Mouse (Mus musculus) hindbrain, embryonic 12.5 days (tissue): ENCODE measurements around the gene Hebp1. TPM values are rescaled to one million over a fixed set of nuclear protein-coding genes. Genes with fewer than 3 reads are reported as not detected.

ENCODE experiments used
- ATAC-seq: fragments of 200-750 bp; cut with Nextera tagmentation; 2 replicates; pipeline ENCODE4 v1.8.0; 2017; ENCODE audit warnings: moderate TSS enrichment; ENCODE audit not compliant: low FRiP score
- H3K27ac ChIP-seq: fragments of 300-500 bp; sonication (generic); 2 replicates; pipeline ENCODE4 v1.5.1; 2016; ENCODE audit warnings: mild to moderate bottlenecking
- H3K27me3 ChIP-seq: fragments of 300-500 bp; sonication (generic); 2 replicates; pipeline ENCODE4 v1.6.1; 2016; ENCODE audit warnings: mild to moderate bottlenecking
- H3K36me3 ChIP-seq: fragments of 300-500 bp; sonication (generic); 2 replicates; pipeline ENCODE4 v1.6.1; 2016; ENCODE audit warnings: mild to moderate bottlenecking
- H3K4me1 ChIP-seq: fragments of 300-500 bp; sonication (generic); 2 replicates; pipeline ENCODE4 v1.6.1; 2016
- H3K4me2 ChIP-seq: fragments of 300-500 bp; sonication (generic); replicated peaks from 2 replicates; pipeline ENCODE4 v1.6.1; 2016; ENCODE audit warnings: mild to moderate bottlenecking
- H3K4me3 ChIP-seq: fragments of 300-500 bp; sonication (generic); 2 replicates; pipeline ENCODE4 v1.5.1; 2016; ENCODE audit warnings: mild to moderate bottlenecking
- H3K9ac ChIP-seq: fragments of 300-500 bp; sonication (generic); 2 replicates; pipeline ENCODE4 v1.6.1; 2016; ENCODE audit warnings: mild to moderate bottlenecking, moderate library complexity
- H3K9me3 ChIP-seq: fragments of 300-500 bp; sonication (generic); replicated peaks from 2 replicates; pipeline ENCODE4 v1.6.1; 2016; ENCODE audit warnings: mild to moderate bottlenecking
- WGBS: fragments of 180-500 bp; shearing (Covaris S2); methylation state at CpG from one replicate; pipeline ENCODE4 v1.1.7; 2016; 5-methylcytosine and 5-hydroxymethylcytosine counted together
- polyA plus RNA-seq: library from polyadenylated mRNA; unstranded; fragments of >200 nt; fragmentation: Nextera tagmentation; extraction: Ambion mirVana; gene quantifications from 2 replicates; pipeline ENCODE4 v1.2.1, GENCODE M21; 2016

Gene Hebp1
- polyA plus RNA-seq, 1 experiment from 2014 or later, result 6.2 TPM

DNA sequence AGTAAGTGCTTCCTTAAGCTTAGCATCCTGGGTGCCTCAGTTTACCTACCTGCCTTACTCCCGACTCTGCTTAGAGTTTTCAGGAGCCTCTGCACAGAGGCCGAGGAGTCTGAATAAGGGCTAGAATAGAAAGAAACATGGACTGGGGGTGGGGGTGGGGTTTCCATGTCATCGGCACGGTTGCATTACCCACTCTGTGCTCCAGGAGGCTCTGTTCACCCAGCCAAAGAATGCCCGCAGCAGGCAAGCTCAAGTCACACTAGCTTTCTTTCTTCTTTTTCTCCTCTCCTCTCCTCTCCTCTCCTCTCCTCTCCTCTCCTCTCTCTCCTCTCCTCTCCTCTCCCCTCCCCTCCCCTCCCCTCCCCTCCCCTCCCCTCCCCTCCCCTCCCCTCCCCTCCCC, 47.5 kb downstream of the Hebp1 start:
- Histone ChIP-seq H3K27me3 (no peaks in the 10 kb centered on the region), H3K27ac (no peak overlapping the region), H3K4me2 (no peak overlapping the region), H3K9ac (no peak overlapping the region), H3K9me3 (no peaks in the 10 kb centered on the region), H3K4me1 (no peaks in the 10 kb centered on the region), H3K4me3 (no peak overlapping the region), H3K36me3 (no peaks in the 10 kb centered on the region)
- ATAC-seq, result no peak
- WGBS, result 43% methylated on average over 5 of the region's 5 CpGs

DNA sequence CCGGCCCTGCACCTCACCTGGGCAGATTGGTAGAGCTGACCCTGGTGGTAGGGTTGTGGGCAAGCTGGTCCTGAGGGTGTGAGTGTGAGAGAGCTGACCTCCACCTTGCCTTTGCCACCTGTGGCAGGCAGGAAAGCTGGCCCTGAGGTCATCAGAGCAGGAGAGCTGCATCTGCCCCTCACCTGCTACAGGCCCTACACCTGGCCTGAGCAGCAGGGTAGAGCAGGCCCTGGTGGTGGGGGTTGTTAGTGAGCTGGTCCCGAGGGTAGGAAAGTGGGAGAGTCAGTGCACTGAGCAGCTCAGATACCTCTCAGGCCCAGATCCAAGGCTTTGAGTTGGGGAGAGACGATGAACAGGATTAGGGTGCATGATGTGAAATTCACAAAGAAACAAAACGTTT, 48.1 kb downstream of the Hebp1 start:
- Histone ChIP-seq H3K27me3 (no peaks in the 10 kb centered on the region), H3K4me2 (no peak overlapping the region), H3K27ac (no peak overlapping the region), H3K36me3 (no peaks in the 10 kb centered on the region), H3K9ac (no peak overlapping the region), H3K4me1 (no peaks in the 10 kb centered on the region), H3K9me3 (no peaks in the 10 kb centered on the region), H3K4me3 (no peak overlapping the region)
- 0 out of 2 replicates have a peak, but pooled peaks have one; percentile 4 for ATAC-seq
- 76% methylated on average over 4 of the region's 4 CpGs for WGBS

DNA sequence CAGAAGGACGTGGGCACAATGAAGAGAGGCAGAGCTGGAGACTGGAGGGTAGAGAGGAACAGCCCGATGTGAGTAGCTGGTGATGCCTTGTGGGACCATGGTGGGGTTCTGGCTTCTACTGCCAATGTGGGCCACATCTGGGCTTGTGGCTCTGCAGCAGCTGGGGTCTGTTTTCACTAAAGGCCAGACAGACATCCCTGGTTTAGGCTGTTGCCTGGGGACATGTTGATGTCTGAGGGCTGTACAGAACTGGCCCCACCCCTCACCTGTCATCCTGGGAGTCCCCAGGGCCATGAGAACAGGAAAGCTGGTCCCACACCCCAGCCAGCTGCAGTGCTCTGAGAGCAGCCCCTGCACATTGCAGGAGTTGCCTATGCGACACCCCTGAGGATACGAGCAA, 48.6 kb downstream of the Hebp1 start:
- H3K27ac ChIP-seq, result no peak overlapping the region
- 72% methylated on average over 4 of the region's 4 CpGs for WGBS
- H3K9ac ChIP-seq, result no peak overlapping the region
- H3K4me2 ChIP-seq, result no peak overlapping the region
- 0 out of 2 replicates have a peak, but pooled peaks have one; percentile 5 for ATAC-seq
- no peak overlapping the region for H3K4me3 ChIP-seq
- no peaks in the 10 kb centered on the region for H3K4me1 ChIP-seq
- H3K27me3 ChIP-seq, result no peaks in the 10 kb centered on the region
- H3K36me3 ChIP-seq, result no peaks in the 10 kb centered on the region
- H3K9me3 ChIP-seq, result no peaks in the 10 kb centered on the region

DNA sequence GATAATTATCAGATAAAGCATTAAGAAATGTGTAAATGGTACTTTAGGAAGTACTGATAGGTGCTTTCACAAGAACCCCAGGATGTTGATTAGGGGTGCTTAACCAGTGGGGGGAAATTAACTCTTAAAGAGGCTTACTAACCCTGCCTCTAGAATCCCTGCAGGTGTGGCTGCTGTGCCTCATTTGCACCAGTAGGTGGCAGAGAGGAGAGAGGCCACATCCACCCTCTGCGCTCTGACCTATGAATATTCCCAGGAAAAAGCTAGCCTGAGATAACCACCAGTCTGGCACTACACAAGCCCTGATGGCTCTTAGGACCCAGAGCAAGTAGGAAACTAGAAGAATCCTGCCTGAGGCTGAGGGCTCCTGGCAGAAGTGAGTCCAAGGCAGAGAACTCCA, 49.3 kb downstream of the Hebp1 start:
- no peaks in the 10 kb centered on the region for H3K27me3 ChIP-seq
- H3K4me3 ChIP-seq, result no peak overlapping the region
- whole genome bisulfite sequencing, result 33% methylated on average over 1 of the region's 1 CpGs
- no peak overlapping the region for H3K9ac ChIP-seq
- H3K36me3 ChIP-seq, result no peaks in the 10 kb centered on the region
- H3K27ac ChIP-seq, result no peak overlapping the region
- ATAC-seq, result no peak
- H3K9me3 ChIP-seq, result no peaks in the 10 kb centered on the region
- no peaks in the 10 kb centered on the region for H3K4me1 ChIP-seq
- H3K4me2 ChIP-seq, result no peak overlapping the region

DNA sequence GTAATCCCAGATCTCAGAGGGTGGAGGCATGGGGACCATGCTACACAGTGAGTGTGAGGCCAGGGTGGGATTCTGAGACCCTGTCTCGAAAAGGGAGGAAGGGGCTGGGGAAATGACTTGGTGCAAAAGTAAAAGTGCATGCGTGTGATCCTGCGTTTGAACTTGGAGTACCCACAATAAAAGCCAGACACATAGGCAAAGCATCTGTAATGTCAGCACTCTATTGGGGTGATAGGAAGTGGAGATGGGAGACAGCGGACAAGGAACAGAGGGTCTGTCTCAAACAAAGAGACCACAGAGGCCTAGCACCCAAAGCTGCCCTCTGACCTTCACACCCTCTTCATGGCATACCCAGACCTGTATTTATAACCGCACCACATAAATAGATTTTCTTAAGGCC, 51.8 kb downstream of the Hebp1 start:
- Histone ChIP-seq H3K36me3 (no peaks in the 10 kb centered on the region), H3K9me3 (no peaks in the 10 kb centered on the region), H3K27ac (no peak overlapping the region), H3K4me2 (no peak overlapping the region), H3K27me3 (no peaks in the 10 kb centered on the region), H3K4me1 (no peaks in the 10 kb centered on the region), H3K4me3 (no peak overlapping the region), H3K9ac (no peak overlapping the region)
- no peak for ATAC-seq
- 89% methylated on average over 5 of the region's 5 CpGs for WGBS

DNA sequence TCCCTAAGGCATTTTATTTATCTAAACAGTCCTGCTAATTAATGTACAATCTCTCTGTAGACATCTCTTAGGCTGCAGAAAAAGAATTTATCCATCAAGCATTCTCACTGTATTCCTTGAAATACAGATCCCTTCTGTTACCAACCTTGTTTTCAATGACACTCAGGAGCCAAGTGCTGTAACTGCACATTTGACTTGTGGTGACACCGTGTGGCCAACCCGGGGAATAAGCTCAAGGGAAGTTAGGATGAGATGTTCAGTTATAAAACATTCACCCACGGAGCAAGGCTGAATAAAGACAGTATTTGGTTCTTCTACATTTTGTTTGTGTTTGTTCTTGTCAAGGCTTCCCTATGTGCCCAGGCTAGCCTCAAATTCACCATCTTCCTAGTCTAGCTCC, 53.3 kb downstream of the Hebp1 start:
- Histone ChIP-seq H3K27ac (no peak overlapping the region), H3K9ac (no peak overlapping the region), H3K4me3 (no peak overlapping the region), H3K4me2 (no peak overlapping the region), H3K36me3 (no peaks in the 10 kb centered on the region), H3K9me3 (no peaks in the 10 kb centered on the region), H3K27me3 (no peaks in the 10 kb centered on the region), H3K4me1 (no peaks in the 10 kb centered on the region)
- peak; percentile 49; the same call in 1 of the 2 replicates for ATAC-seq
- WGBS, result 6% methylated on average over 3 of the region's 3 CpGs

DNA sequence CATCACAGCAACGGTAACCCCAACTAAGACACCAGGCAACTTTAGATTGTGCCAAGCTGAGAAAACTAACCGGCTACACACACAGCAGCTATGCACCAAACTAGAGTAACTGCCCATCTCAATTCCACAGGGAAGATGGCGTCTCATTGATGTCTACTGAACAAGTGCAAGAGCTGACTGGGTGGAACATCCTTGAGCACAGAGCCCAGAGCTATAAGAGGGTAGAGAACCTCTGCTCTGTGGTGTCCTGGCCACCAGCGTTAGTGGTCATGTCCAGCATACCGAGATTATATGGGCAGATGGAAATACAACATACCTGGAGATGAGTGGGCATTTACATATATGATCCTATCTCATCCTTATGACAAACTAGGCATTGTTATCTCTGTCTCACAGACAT, 54.7 kb downstream of the Hebp1 start:
- ATAC-seq, result no peak
- H3K9me3 ChIP-seq, result no peaks in the 10 kb centered on the region
- no peak overlapping the region for H3K9ac ChIP-seq
- no peaks in the 10 kb centered on the region for H3K27me3 ChIP-seq
- 0 out of 2 replicates have a peak, but pooled peaks cover 6% of the 10 kb centered on the region for H3K4me1 ChIP-seq
- H3K27ac ChIP-seq, result no peak overlapping the region
- no peak overlapping the region for H3K4me2 ChIP-seq
- WGBS, result 90% methylated on average over 5 of the region's 5 CpGs
- H3K4me3 ChIP-seq, result no peak overlapping the region
- H3K36me3 ChIP-seq, result no peaks in the 10 kb centered on the region

DNA sequence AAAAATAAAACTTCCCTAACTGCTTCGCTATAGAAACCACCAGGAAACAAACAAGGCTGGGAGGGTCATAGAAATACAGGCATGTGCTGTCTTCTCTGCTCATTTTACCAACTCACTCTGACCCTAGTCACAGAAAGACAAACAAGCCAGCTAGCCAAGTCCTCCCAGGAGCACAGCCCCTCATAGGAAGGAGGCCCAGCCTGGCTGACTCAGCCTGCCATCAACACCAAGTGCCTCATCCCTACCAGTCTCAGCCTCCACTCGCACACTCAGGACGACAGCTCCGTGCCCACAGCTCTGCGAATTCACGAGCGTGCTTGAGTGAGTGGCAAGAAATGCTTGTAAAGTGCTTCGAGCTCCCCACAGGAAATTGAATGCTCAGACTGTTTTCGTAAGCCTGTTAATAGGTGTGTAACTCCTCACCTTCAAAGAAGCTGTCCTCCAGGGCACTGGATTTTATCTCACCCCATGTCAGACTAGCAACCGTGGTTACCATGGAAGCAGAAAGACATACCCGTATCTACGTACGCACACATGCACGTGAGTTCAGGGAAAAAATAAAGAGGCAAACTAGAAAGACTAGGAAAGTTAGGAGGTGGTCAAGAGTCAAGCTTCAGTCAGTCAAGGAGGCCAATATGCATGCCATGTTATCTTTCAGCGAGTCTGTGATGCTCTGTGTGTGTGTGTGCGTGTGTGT, 56.2 kb downstream of the Hebp1 start:
- Histone ChIP-seq H3K4me3 (no peak overlapping the region), H3K4me2 (no peak overlapping the region), H3K27ac (no peak overlapping the region), H3K27me3 (no peaks in the 10 kb centered on the region), H3K4me1 (peaks cover 13% of the 10 kb centered on the region), H3K9me3 (no peaks in the 10 kb centered on the region), H3K9ac (no peak overlapping the region), H3K36me3 (no peaks in the 10 kb centered on the region)
- WGBS, result 69% methylated on average over 16 of the region's 16 CpGs
- ATAC-seq, result no peak

DNA sequence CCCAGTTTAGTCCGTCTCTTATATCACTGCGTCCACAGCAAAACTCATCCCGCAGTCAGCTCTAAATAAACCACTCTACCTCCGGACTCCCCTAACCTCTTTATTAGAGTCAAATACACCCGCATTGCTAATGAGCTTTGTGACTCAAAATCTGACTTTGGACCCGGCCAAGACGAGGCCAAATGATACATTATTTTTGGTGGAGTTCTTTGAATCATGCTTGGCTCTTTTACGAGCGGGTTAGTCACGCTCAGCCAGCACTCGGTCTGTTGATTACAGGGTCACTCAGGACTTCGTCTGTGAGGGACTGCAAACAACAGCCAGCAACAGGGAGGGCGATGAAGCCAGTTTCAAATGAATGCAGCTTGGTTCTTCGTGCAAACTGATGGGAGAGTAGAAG, 59.1 kb downstream of the Hebp1 start:
- peaks cover 19% of the 10 kb centered on the region for H3K4me1 ChIP-seq
- no peak overlapping the region for H3K4me3 ChIP-seq
- no peak overlapping the region for H3K9ac ChIP-seq
- ATAC-seq, result no peak
- no peak overlapping the region for H3K27ac ChIP-seq
- H3K4me2 ChIP-seq, result no peak overlapping the region
- no peaks in the 10 kb centered on the region for H3K9me3 ChIP-seq
- WGBS, result 44% methylated on average over 14 of the region's 14 CpGs
- no peaks in the 10 kb centered on the region for H3K36me3 ChIP-seq
- H3K27me3 ChIP-seq, result 0 out of 2 replicates have a peak, but pooled peaks cover 4% of the 10 kb centered on the region

DNA sequence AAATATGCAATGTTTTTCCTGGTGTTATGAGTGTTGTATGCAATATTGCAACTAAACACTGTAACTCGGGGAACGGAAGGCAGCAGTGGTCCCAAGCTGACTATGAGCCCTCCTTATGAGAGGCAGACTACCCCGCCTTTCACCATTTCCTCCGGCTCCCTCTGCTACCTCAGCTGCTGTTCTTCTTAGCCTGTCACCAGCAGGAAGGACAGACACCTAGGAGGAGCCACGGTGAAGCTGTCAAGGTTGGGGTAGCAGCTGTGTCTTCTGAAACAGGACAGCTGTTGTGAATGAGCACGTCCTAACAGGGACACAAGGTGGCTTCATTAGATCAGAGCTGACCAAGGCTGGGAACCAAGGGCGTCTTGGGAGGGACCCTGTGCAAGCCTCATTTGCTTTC, 59.6 kb downstream of the Hebp1 start:
- no peaks in the 10 kb centered on the region for H3K36me3 ChIP-seq
- no peak overlapping the region for H3K4me3 ChIP-seq
- ATAC-seq, result no peak; the same call in 1 of the 2 replicates
- peaks cover 19% of the 10 kb centered on the region for H3K4me1 ChIP-seq
- WGBS, result 60% methylated on average over 7 of the region's 7 CpGs
- no peak overlapping the region for H3K4me2 ChIP-seq
- H3K9ac ChIP-seq, result no peak overlapping the region
- 0 out of 2 replicates have a peak, but pooled peaks cover 4% of the 10 kb centered on the region for H3K27me3 ChIP-seq
- no peaks in the 10 kb centered on the region for H3K9me3 ChIP-seq
- no peak overlapping the region for H3K27ac ChIP-seq

DNA sequence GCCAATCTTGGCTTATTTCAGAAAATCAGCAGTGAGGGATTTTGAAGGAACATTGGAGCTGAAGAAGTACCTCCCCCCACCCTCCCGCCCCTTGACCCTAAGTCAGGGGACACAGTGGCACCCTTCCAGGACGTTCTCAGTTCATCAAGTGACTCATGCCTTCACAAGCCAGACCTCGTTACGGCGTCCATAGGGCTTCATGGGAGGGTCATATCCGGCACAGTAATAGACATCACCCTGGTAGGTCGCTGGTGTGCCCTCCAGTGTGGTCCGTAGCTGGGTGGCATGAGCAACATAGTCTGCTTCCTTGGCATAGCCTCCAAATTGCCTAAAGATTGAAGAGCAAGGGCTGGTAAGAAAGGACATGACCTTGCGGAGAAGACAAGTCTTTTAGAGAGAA, 60.1 kb downstream of the Hebp1 start:
- Histone ChIP-seq H3K27ac (no peak overlapping the region), H3K4me3 (no peak overlapping the region), H3K9ac (no peak overlapping the region), H3K4me2 (no peak overlapping the region), H3K9me3 (no peaks in the 10 kb centered on the region), H3K4me1 (peaks cover 19% of the 10 kb centered on the region), H3K27me3 (0 out of 2 replicates have a peak, but pooled peaks cover 4% of the 10 kb centered on the region), H3K36me3 (no peaks in the 10 kb centered on the region)
- no peak for ATAC-seq
- 80% methylated on average over 9 of the region's 9 CpGs for WGBS

DNA sequence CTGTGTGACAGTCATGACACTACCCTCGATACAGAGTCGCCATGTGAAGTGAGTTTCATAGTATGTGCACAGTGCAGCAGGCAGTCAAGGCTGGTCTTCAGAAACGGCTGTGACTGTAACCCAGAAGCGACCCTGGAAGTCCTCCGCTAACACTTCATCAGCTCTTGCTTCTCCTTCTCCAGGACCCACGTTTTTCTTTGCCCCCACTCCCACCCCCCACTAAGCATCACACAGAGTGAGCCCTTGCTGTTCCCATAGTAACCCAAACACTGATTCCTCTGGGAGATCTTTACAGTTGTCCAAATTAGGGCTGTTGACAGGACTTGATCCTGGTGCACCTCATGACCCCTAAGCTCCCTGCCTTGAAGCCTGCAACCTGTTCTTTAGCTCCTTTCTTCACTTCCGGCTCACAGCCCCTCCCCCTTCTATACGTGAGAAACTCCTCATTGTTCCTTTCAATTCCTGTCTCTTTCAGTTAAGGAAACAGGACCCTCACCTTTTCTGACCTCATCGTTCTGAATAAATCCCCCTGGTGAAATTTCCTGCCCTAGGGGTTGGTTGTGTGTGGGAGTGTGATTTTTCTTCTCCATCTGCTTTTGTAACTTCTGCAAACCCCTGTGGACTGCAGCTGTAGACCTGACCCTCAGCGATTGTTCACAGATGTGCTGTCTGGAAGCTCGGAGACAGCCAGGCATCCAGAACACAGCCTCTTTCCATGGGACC, 61.2 kb downstream of the Hebp1 start:
- no peaks in the 10 kb centered on the region for H3K9me3 ChIP-seq
- H3K36me3 ChIP-seq, result no peaks in the 10 kb centered on the region
- 0 out of 2 replicates have a peak, but pooled peaks cover 4% of the 10 kb centered on the region for H3K27me3 ChIP-seq
- no peak overlapping the region for H3K4me2 ChIP-seq
- no peak overlapping the region for H3K9ac ChIP-seq
- H3K4me1 ChIP-seq, result peaks cover 19% of the 10 kb centered on the region
- H3K27ac ChIP-seq, result no peak overlapping the region
- H3K4me3 ChIP-seq, result no peak overlapping the region
- peak; percentile 60; the same call in 1 of the 2 replicates for ATAC-seq
- WGBS, result 32% methylated on average over 11 of the region's 11 CpGs
